Mouse (Mus musculus) Muller cell, postnatal 12 days (primary cell): ENCODE measurements at regions not wholly inside any gene's neighbourhood (a gene's known extent, or its start where the extent isn't known, plus 50 kb on each side); places are given as distances from the start of the nearest gene placed in this dataset.
A peak's percentile ranks its signal among the peaks of the same experiment; 100 is the strongest.
"Not testable (repeated sequence)": the region's sequence is repeated elsewhere in the genome, so short reads cannot be mapped to it uniquely, and the experiment has no call there.

Experiments used
- DNase-seq: peaks from one replicate; pipeline ENCODE4 v3.0.0-alpha.2; 2015; ENCODE audit errors: inconsistent ontology term

- no peak for DNase-seq
Observed at GRCm38 (mm10) chr17:48650556-48650955, 195.9 kb downstream of the Unc5cl start.

DNA sequence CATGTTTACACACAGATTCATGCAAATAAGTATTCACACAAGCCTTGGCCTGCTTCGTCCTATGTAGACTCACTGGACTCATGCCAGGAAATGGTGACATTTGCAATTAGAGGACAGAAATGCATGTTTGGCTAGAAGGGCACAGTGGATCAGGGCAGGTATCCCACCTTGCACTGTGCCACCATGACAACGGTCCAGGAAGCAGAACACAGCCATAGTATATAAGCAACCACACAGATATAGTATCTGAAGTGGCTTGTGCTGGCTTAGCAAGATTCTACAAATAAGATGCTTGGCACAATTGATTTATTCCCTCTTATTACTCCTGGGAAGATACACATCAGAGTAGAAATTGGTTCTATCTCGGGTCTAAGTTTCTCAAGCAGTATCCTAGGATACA is 218.0 kb downstream of the Unc5cl start:
- DNase-seq = no peak

DNA sequence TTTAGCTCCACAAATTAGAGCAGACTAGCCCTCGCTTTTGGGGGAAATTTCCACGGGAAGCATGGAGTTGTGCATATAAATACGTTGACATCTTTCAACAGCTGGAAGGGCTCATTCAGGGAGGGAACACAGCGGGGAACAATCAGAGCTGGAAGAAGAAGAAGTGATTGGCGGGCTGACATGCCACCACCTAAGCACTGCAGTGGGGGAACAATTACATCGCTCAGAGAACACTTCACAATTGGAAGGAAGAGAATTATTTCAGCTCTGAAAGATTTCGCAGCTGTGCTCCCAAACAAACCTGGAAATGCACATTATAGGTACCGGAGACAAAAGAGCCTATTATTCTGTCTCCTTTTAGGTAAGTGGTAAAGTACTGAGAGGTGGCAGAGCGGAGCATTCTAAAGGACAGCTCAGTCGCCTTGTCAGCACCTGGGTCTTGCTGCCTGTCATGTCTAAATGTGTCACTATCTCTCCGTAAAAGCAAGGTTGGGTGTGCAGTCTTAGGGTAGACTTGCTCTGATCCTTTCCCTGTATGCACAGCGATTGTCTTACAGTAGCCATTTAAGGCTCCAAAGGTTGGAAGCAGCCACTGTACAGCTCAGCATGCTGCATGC is 223.6 kb downstream of the Unc5cl start:
- DNase-seq = no peak

- no peak for DNase-seq
Observed at GRCm38 (mm10) chr17:48680331-48680730, 225.6 kb downstream of the Unc5cl start.

GRCm38 (mm10) chr17:48688944-48689343 is 234.2 kb downstream of the Unc5cl start:
- DNase-seq = no peak

DNA sequence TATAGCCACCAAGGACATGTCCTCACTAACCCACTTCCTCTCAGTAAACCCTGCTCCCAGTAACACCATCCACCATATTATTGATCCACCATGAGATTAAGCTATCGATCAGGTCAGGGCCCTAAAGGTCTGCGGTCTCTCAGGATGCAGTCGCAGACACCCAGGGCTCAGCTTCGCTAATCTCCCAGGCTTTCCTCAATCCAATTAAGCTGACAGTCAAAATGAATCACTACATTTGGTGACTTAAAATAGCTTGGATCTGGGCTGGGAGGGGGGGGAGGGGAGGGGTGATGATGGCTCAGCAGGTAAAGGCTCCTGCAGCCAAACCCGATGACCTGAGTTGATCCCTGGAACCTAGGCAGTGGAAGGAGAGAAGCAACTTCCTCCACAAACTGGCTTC is 233.7 kb upstream of the Lrfn2 start:
- no peak for DNase-seq

DNA sequence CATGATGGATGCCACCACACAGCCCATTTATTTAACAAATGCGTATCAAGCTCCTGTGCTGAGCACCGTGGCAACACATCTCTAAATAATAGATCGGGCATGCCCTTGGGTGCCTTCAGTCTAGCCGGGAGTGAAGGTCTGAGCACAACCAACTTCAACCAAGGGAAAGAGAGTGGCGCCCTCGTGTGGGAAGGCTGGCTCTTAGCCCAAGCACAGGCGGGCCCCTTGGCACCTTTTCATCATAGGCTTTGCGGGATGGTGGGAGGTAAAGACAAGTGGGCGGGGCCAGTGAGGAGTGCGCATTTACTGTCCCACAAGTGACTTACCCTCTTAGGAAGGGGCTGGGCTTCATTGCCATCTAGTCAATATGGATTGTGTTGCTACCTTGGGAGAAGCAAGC is 231.6 kb upstream of the Lrfn2 start:
- no peak for DNase-seq

GRCm38 (mm10) chr17:48720506-48720905 is 211.7 kb upstream of the Lrfn2 start:
- DNase-seq = no peak

GRCm38 (mm10) chr17:48723286-48723685 is 208.9 kb upstream of the Lrfn2 start:
- DNase-seq = no peak

- DNase-seq = no peak
Observed at GRCm38 (mm10) chr17:48724513-48725112, 207.6 kb upstream of the Lrfn2 start.

- DNase-seq = no peak
Observed at GRCm38 (mm10) chr17:48726460-48726859, 205.7 kb upstream of the Lrfn2 start.

DNA sequence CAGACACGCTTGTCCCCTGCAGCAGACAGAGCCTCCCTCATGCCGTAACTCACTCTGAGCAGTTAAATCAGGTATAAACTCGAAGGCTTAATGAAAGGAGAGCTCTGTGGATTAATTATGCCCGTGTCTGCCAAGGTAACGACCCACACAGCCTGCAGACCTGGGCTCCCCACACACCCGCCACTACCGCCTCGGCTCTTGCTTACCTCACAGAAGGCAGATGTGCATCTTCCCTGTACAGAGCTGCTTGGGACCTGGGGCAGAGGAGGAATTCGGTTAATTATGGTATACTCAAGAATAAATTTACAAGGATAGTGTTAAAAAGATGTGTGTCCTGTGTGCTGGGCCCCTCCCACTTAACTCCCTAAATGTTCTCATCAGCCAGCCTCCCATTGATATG is 198.4 kb upstream of the Lrfn2 start:
- no peak for DNase-seq

- DNase-seq = not testable (repeated sequence)
Observed at GRCm38 (mm10) chr17:48737181-48737580, 195.0 kb upstream of the Lrfn2 start.

DNA sequence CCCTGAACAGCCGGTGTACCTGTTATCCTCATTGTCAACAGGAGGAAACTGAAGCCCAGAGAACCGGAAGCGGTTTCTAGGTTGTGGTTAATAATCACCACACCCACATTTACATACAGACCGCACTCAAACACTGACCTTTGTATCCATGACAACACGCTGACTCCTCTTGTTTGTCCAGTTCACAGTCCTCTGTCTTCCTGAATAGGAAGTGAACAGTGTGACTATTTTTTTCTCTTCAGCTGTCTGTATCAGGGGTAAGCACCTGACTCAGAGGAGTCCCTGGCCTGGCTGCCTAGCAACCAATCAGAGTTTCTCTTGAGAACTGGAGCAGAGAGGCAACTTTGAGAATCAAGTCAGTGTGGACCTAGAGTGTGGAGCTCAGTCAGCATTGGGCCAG is 193.5 kb upstream of the Lrfn2 start:
- DNase-seq = no peak

- no peak for DNase-seq
Observed at GRCm38 (mm10) chr17:48742769-48743405, 189.3 kb upstream of the Lrfn2 start.

- no peak for DNase-seq
Observed at GRCm38 (mm10) chr17:48770099-48770498, 162.1 kb upstream of the Lrfn2 start.

- peak; percentile 14 for DNase-seq
Observed at GRCm38 (mm10) chr17:48771721-48772320, 160.4 kb upstream of the Lrfn2 start.

DNA sequence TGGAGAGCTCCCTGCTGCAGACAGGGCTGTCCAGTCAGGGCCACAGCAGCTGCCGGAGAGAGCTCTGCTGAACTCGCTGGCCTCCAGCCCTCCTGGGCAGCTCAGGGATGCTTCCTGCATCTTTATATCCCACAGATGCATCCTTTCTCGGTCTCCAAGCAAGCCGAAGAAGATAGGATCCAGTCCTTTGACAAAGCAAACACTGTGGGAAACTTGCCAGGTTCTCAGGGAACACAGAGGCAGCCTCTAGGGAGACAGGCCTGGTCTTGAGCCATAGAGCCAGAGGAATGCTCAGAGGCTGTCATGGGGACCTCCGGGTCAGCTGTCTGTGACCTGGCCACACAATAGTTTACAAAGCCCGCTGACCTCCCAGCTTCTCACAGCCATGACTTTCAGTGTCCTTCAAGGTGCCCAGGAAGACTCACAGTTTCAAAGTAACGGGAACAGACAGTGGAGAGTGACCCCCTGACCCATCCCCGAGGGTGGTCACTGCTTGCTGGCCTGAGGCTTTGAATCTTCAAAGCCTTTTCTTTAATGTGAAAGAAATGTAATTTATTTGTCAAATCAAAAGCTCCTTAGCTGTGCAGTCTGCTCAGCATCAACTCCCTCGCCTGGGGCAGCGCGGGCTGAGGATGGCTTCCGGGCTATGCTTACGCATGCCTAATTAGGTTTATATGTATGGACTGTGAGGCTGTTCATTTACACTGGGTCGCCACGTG is 157.8 kb upstream of the Lrfn2 start:
- no peak for DNase-seq

DNA sequence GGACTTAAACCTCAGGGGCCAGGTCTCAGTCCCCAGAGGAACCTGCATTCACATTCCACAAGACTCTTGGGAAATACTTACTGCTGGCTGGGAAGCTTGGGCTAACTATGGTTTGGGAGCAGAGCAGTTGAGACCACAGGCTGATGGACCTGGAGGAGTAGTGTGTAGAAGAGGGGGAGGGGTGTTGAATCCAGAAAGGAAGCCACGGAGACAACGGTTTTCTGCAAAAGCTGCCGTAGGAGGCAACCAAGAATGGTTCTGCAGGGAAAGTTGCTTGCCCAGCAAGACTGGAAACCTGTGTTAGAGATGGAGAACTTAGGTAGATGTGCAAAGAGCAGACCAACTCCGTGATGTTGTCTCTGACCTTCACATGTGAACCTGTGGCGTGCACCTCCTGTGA is 156.7 kb upstream of the Lrfn2 start:
- no peak for DNase-seq

GRCm38 (mm10) chr17:48776502-48776902 is 155.7 kb upstream of the Lrfn2 start:
- no peak for DNase-seq

DNA sequence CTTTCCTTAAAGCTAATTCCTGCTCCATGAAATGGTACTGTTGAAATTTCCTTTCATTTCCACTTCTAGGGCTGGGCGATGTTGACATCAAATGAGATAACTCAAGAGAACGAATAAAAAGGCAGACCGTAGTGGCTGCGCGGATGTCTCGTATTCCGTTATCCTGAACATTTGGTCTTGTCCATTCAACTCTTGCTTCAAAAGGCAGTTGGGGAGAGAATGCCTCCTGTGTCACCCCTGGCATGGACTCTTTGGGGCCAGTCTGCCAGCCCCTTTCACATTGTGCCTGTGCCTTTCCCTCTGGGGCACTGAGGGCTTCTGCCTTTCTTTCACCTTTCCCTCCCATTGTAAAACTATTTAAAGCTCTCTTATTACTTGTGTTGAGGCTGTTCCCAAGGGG is 152.0 kb upstream of the Lrfn2 start:
- DNase-seq = no peak

DNA sequence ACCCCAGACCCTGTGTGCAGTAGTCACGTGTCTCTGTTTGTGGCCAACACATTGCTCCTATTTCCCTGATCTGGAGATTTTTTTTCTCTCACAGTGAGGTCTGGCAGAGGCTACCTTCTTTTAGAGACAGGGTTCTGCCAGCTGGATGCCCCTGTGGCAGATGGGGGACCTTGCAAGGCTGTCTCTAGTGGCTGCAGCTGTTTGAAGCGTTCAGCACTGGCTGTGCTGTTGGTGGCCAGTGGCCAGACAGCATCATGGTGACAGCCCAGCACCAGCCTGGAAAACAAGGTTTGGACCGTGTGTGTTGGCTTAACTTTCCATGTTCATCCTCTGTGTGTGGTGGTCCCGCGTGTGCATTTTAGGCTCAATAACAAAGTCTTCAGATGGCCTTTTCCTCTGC is 147.8 kb upstream of the Lrfn2 start:
- DNase-seq = no peak
